Mouse (Mus musculus) yolk sac, embryonic 10.5 days (tissue): ENCODE data around the gene Lexm.

Experiments used
- DNase-seq: peaks from one replicate; pipeline ENCODE4 v3.0.0-alpha.2; 2017; ENCODE audit warnings: low spot score

Gene Lexm

DNA sequence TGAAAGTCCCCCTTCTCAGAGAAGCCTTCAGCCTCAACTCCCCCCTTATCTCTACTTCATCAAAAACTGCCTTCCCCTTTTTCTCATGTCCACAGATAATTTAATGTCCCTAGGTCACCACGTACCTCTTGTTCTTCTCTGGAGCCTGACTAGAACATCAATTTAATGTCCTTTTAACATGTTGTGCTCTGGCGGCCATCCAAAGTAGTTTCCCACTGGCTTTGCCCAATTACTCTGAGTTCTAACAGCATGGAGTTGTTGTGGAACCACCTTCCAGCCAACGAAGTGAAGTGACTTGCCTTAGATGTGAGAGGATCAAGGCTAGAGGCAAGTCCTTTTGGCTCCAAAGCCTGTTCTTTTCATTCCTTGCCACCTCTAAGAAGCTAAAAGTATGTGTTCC lies 75.5 kb downstream of the Lexm start:
- DNase-seq = no peak
